Mouse (Mus musculus): ENCODE measurements at regions not wholly inside any gene's neighbourhood (a gene's known extent, or its start where the extent isn't known, plus 50 kb on each side); places are given as distances from the start of the nearest gene placed in this dataset.
A peak's percentile ranks its signal among the peaks of the same experiment; 100 is the strongest.

DNA sequence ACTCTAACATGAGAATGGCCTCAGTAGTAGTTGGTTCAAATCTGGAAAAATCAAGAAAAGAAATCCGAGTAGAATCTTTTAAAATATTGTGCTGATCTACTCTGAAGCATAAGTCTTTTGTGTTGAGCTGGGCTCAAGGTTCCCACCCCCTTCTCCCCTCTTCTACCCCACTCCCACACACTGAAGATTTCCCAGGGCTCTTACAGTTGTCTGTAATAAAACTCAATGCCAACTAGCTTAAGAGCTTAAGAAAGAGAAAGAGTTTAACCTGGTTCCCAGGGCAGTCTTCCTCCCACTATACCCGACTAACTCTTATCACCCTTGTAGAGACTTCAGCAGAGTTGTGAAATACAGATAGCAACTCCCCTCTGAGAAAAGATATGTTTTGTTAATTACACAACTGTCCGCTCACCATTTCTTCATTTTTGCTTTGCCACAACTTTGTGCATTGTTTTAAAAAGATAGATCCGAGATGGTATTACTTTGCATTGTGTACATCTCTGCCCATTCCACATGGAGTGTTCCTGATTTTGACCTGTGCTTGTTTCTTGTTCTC lies 94.0 kb upstream of the Cpeb2 start:
- DNase-seq = no peak

DNA sequence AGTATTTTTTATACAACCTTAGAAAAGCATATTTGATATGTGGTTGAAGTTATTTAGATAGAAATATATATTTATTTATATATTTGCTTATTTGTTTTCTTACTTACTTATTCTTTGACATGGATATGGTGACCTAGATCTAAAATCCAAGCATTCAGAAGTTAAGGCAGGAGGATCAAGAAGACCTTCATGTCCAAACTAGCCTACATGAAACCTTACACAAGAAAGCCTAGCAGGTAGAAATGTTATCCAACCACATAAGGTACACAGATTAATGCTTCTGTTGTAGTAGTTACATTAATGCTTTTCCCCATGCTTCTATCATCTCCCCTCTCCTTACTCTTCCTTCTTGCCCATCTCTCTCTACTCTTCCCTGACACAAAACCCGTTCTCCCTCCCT lies 93.2 kb upstream of the Cpeb2 start:
- DNase-seq = no peak

DNA sequence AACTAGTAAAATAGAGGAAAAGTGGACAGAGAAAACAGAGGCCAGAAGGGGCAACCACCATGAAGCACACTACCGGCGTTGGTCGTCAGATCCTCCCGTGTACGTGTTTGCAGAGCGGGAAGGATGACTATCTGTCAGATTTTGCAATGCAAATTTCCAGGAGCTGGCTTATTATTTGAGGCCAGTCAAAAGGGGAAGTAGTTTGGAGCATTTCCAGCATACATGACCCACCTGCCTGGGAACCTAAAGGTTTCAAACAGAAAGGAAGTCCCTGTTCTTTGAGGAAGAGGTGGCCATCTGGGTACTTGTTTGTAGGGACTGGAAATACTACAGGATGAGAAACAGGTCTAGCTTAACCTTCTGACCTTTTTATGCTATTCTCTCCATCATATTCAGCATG lies 87.0 kb upstream of the Cpeb2 start:
- DNase-seq = no peak

DNA sequence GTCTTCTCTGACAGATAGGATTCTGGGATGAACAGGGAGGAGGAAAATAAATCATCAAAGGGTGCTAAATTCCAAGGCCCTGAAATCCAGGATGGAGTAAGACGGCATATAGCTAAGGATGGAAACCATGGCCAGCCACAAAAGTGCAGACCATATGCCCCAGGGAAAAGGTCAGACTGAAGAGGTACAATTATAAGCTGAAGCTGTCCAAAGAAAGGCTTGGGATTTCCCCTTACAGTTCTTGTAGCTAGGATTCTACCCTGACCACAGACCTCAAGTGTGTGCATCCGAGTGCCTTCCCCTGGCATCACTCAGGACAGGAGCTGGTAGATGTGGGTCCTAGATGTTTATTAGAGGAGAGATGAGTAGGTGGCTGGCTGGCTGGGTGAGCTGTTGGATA lies 86.0 kb upstream of the Cpeb2 start:
- no peak for DNase-seq

DNA sequence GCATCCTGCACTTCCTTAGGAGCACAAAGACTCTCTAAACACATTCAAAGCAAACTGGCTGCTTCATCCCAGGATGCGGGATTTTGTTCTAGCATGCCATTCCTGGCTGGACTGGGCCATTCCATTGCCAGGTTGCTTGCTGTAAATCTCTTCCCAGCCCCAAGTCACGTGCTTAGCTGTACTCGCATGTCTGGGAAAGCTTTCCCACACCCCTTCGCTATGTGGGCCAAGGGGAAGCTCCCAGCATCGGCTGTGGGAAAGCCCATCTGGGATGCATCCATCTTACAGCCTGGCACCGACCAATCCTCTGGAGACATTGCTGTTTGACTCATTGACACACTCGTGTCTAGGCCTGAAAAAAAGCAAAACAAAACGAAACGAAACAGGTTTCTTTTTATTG lies 84.5 kb upstream of the Cpeb2 start:
- peak; percentile 70 to 74 for DNase-seq

DNA sequence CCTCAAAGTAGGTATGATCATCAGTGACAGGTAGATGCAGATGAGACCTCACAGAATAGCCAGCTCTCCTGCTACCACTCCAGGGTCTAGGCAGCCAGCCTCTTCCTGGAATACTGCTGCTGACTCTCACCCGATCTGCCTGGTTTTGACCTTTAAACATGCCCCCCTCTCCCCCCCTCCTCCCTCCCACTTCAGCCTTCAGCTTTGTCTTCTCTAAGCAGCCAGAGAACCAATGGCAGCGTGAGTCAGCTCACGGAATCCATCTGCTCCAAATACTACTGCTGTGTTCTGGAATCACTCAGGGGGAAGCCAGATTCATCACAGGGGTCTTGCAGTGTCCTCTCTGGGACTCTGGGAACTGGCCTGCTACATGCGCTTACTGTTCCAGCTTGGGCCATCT lies 83.4 kb upstream of the Cpeb2 start:
- peak in 1 of 2 experiments; percentile 22 for DNase-seq

DNA sequence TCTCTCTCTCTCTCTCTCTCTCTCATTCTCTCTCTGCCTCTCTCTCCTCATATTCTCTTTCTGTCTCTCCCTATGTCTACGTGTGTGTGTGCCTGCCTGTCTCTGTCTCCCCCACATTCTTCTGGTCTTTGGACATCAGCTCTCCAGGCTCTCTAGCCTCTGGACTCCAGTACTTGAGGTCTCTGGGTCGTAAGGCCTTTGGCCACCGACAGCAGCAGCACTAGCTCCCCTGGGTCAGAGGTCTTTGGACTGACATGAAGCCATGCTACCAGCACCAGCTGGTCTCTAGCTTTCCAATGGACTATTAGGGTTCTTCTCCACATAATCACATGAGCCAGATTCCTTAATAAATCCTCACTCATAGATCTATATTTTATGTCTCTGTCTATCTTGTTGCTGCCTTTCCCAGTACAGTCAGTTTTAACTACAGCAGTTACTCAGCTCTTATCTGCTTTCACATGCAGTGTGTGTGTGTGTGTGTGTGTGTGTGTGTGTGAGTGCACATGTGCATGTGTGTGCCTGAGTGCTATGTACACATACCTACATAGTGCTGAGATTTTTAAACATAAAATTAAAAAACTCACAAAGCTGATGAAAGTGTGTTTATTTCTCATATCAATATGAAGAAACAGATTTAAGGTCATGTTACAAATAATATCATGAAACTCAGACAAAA lies 81.7 kb upstream of the Cpeb2 start:
- DNase-seq = no peak

DNA sequence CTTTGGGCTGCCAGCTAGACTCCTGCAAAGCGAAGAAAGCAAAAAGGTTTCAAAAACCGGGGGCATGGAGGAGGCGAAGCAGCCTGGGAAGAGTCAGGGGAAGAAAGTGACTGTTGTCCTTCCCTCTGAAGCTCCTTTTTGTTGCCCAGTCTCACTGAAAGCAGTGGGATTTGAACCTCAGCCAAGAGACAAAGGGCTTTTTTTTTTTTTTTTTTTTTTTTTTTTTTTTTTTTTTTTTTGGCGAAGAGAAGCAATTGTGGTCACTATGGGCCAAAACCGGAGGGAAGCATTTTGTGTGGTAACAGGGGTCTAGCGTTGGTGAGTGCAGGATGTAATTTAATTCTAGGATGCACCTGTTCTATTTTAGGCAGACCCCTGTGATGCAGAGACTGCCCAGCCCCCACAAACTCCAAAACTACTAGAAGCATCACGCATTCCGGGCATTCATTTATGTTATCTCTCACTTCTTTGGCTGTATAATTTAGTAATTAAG lies 80.8 kb upstream of the Cpeb2 start:
- DNase-seq = peak; percentile 69 to 81

DNA sequence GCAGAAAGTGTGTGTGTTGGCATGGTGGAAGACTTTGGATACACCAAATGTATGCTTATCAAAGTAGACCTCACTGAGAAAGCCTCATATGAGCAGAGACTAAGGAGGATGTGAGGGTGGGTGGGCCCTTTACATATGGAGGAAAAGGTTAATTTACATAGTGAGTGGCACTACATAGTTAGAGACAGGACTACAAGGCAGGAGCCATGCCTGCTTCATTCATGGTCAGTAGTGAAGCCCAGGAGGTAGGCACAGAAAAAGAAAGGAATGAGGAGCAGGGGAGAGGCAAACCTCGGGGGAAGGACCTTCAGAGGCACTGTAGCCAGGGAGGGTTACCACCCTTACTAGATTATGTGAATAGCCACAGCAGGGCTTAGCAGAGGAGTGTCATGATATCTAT lies 80.1 kb upstream of the Cpeb2 start:
- no peak for DNase-seq

DNA sequence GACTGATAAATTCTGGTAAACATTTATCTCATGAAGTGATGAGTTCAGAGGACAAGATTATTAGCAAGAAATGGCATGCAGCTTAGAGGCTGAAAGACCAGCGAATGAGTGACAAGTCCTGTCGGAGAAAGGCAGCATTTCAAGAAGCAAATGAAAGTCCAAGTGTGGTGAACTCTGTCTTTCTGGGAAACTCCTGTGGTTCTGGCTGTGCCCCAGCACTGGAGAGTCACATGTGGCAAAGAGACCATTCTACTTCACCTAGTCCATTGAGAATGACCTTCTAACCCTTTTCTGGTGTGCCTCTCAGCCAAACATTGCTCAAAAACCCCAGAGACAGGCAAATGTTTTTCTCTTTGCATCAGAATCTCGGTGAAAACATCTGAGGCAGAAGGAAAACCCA lies 76.2 kb upstream of the Cpeb2 start:
- no peak for DNase-seq

DNA sequence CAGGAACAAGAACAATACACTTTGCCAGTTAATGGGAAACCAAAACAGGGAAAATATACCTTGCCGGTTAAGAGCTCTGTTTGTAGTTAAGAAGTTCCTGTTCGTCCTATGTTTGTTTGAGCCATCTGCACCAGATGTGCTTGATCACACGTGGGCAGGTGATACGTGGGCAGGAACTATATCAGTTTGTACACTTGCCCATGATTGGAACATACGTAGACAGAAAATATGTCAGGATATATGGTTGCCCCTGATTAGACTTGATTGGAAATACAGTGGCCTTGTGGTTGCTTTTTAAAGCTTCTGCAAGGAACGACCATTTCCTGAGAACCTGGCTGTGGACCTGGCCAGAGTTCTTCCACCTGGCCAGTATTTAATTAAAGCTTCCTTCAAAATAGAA lies 72.8 kb upstream of the Cpeb2 start:
- no peak for DNase-seq

DNA sequence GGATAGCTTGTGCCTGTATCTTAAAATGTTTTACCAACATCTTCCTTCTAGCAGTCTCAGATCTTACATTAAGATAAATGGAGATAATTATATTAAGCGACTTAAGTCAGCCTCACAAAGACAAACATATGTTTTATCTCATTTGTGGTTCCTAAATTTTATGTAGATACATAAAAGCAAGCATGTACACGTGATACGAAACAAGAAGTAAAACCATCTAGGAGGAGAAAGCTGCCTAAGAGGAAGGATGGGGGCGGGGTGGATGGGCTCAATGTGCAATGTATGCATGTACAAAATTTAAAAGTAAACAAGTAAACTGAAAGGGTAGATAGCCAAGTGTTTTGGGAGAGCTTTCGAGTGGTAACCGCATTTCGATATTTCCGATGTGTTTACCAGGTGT lies 51.5 kb upstream of the Cpeb2 start:
- DNase-seq = no peak
